Mouse (Mus musculus) cerebellum, adult 8-10 months (tissue): ENCODE measurements around the gene Tceal9.
A peak's percentile ranks its signal among the peaks of the same experiment; 100 is the strongest.

Experiments used
- DNase-seq: peaks from one replicate; pipeline ENCODE4 v3.0.0; 2022

Tceal9 gene

GRCm38 (mm10) chrX:136274542-136274941, 29.7 kb downstream of the Tceal9 start:
- no peak for DNase-seq

GRCm38 (mm10) chrX:136275386-136275785, 30.5 kb downstream of the Tceal9 start:
- DNase-seq = no peak

GRCm38 (mm10) chrX:136277577-136277976, 32.7 kb downstream of the Tceal9 start:
- no peak for DNase-seq

DNA sequence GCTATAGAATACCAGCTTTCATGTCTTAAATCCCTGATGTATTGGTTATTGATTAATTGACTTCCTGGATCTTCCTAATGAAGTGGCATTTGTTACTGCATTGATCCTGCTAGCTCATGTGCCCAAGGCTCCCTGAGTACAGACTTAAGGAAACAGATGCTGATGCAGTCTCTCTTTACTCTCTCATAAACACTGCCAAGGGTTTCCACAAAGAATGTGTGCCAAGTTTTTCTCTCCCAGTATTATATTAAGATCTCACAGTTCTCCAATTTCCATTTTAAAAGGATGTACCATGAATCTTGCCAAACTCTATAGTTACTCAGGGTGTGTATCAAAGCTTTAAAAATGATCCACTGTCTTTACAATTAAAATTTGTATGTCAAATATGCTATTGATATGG, 33.5 kb downstream of the Tceal9 start:
- DNase-seq = no peak

GRCm38 (mm10) chrX:136279410-136279809, 34.5 kb downstream of the Tceal9 start:
- DNase-seq = no peak

- peak; percentile 8 for DNase-seq
These were observed 46.0 kb downstream of the Tceal9 start for GRCm38 (mm10) chrX:136290817-136291281.
